Mouse (Mus musculus): ENCODE measurements around the gene Adamtsl4.

Adamtsl4 gene

GRCm38 (mm10) chr3:95687524-95688421 is at the start of gene Adamtsl4:
TSS of gene Adamtsl4 (minus strand) at chr3:95687917.
- peak in 1 of 2 experiments; percentile 82 for DNase-seq (ENCODE audit: low spot score in 2 of 2)

DNA sequence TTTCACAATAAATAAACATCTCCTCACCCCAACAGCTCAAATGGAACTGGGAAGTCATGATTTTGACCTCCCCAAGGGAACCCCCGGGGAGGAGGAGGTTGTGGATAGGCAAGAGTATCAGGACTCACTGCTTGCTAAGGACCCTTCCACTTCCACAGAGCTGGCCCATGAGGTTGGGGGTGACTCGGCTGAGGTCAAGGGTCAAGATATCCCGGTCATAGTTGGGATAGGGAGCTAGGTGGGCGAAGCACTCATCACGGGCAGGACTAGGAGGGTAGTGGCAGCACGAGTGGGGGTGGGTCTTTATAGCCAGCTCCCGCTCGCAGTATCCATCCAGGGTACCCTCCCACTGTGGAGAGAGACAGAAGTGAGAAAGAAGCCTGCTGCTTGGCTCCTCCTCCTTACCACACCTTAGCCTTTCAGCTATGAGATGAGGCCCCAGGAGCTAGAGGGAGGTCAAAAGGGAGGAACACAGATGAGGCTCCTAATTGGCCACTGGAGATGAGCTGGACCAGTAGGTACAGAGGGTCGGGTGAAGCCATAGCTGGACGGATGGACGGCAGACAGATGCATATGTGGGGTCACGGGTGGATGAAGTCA is 47.5 kb upstream of the Adamtsl4 start:
- no peak for DNase-seq (ENCODE audit: low spot score in 2 of 2)

DNA sequence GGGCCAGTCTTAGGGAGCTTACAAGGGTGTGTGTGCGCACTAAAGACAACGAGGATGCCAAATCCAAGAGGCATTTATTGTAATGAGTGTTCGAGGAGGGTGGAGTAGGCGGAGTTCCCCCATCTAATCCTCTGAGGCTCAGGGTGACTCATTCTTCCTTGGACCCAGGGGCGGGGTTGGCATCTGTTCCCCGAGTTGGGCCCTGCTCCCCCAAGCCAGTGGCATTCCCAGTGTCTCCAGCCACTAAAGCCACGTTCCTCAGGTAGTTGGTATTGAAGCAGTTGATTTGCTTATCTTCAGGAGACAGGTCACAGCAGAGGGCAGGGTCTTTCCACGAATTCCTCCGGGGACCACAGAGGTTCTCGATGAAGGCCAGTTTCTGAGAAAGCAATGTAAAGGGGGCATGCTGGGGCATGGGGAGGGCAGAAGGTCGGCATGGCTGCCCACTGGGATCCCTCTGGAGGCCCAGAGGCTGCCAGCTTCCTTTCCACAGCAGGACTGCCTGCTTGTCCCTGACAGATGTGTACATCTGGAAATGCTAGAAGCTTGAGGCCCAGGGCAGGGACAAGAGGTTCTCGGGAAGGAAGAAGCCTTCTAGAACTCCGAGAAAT is 46.5 kb upstream of the Adamtsl4 start:
- DNase-seq (ENCODE audit: low spot score in 2 of 2), result peak; percentile 39 to 70

DNA sequence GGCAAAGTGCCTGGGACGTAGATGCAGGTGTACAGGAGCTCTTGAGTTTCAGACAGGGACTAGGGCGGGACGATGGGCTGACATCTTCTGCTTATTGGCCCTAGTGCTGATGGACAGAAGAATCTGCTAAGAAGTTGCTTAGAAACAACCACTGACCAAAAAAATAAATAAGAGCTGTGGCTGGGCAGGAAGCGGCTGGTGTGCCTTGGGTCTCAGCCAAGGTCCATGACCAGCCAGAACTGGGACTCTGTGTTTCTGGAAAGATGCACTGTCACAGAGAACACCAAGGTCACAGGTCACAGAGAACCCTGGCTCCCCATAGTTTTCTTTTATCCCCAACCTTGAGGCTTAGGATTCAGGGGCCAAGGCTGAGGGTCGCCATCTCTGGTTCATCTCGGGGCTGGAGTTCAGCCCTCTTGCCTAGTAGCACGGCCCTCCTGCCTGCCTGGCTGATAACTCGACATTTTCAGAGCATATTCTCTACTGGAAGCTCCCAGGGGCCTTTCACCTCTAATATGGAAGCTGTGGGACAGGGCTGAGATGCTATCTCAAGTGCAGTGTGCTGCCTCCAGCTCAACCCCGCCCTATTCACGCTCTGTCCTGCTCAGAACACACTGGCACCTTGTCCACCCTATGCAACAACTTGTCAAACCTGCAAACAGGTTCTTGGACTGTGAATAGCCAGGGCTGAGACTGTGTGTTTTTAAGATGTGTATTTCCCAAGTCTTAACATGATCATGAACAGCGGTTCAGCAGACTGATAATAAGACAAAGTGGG is 45.2 kb upstream of the Adamtsl4 start:
- peak; percentile 66 to 69 for DNase-seq (ENCODE audit: low spot score in 2 of 2)

GRCm38 (mm10) chr3:95732297-95732696 is 44.6 kb upstream of the Adamtsl4 start:
- DNase-seq (ENCODE audit: low spot score in 2 of 2), result no peak

DNA sequence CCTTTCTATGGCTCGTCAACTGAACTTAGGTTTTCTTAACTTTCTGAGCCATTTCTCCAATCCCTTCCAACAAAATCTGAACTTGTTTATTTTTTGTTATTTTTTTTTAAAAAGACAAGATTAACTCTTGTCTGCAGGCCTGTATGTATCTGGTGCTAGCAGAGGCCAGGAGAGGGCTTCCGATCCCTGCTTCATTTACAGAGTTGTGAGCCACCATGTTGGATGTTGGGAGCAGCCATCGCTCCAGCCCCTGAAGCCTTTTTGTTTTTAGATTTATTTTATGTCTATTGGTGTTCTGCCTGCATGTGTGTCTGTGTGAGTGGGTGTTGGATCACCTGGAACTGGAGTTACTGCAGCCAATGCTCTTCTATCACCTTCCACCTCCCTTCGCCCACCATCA is 44.1 kb upstream of the Adamtsl4 start:
- DNase-seq (ENCODE audit: low spot score in 2 of 2), result no peak

DNA sequence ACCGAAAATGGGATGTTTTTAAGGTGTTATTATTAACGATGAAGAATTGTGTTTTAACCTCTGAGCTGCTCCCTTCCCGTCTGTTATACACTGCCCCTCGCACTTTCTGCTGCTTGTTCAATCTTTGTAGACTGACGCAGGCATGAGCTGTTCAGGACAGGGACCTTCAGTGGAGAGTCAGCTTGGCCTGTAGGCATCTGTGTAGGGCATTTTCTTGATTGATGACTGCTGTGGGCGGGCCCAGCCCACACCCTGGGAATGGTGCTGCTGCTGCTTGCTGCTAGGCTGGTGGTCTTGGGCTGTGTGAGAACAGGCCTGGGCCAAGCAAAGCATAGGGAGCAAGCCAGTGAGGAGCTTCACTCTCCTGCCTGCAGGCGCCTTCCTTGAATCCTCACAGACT is 42.7 kb upstream of the Adamtsl4 start:
- no peak for DNase-seq (ENCODE audit: low spot score in 2 of 2)

DNA sequence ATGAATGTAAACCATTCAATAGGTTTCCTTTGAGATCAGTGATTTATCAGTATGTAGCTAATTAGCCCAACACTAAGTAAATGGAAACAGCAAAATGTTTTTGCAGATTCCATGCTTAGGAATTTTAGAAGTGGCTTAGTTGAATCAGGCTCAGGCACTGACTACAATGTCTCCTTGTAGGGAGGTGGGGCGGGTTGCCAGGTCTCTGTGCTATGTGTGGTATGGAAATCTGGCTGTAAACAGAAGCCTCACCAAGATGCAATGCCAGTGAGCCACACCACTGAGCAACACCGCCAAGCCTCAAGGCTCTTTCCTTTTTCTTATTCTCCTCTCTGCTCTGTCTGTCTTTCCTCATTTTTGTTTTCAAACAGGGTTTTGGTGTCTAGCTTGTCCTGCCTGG is 41.2 kb upstream of the Adamtsl4 start:
- no peak for DNase-seq (ENCODE audit: low spot score in 2 of 2)

GRCm38 (mm10) chr3:95726696-95727358 is 39.1 kb upstream of the Adamtsl4 start:
- DNase-seq (ENCODE audit: low spot score in 2 of 2), result no peak

- DNase-seq (ENCODE audit: low spot score in 2 of 2), result no peak
Observed at GRCm38 (mm10) chr3:95725863-95726262, 38.1 kb upstream of the Adamtsl4 start.

GRCm38 (mm10) chr3:95722386-95722785 is 34.7 kb upstream of the Adamtsl4 start:
- DNase-seq (ENCODE audit: low spot score in 2 of 2), result no peak

- DNase-seq (ENCODE audit: low spot score in 2 of 2), result no peak
Observed at GRCm38 (mm10) chr3:95718153-95718552, 30.4 kb upstream of the Adamtsl4 start.

- no peak for DNase-seq (ENCODE audit: low spot score in 2 of 2)
Observed at GRCm38 (mm10) chr3:95716075-95716474, 28.4 kb upstream of the Adamtsl4 start.

- DNase-seq (ENCODE audit: low spot score in 2 of 2), result no peak
Observed at GRCm38 (mm10) chr3:95709967-95710366, 22.2 kb upstream of the Adamtsl4 start.

DNA sequence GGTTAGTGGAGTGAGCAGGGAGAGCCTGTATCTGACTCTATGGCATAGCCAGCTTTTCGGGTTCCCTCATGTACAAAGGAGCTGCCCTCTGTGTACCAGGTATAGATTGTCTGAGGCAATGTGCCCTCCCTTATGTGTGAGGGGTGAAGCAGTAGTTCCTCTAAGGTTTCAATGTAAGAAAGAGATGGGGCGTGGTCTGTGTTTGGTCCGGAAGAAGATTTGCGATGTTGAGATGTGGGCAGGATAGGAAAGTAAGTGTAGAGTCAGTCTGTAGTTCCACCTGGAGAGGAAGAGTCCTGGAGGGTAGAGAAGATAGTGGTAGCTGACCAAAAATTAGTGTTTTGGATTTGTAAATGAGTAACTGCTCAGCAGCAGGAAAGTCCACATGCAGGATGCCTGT is 21.3 kb upstream of the Adamtsl4 start:
- no peak for DNase-seq (ENCODE audit: low spot score in 2 of 2)

DNA sequence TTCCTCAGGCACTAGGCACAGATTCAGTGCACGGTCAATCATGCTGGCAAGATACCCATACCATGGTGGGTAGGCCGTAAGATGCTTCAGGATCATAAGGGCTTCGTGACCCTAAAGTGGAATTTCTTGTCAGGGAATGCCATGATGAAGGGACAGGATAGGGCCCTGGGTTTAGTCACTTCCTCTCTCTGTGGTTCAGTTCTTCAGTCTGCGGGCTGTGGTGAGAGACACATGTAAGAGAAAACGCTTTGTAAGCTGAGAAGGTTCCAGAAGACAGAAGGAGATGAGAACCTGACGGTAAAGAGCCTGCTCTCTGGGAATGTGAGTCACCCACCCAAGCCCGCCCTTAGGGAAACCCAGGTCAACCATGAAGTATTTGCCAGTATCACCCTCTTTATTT is 19.8 kb upstream of the Adamtsl4 start:
- DNase-seq (ENCODE audit: low spot score in 2 of 2), result no peak

GRCm38 (mm10) chr3:95706273-95706672 is 18.6 kb upstream of the Adamtsl4 start:
- no peak for DNase-seq (ENCODE audit: low spot score in 2 of 2)

- no peak for DNase-seq (ENCODE audit: low spot score in 2 of 2)
Observed at GRCm38 (mm10) chr3:95704612-95705011, 16.9 kb upstream of the Adamtsl4 start.

- no peak for DNase-seq (ENCODE audit: low spot score in 2 of 2)
Observed at GRCm38 (mm10) chr3:95703276-95703675, 15.6 kb upstream of the Adamtsl4 start.

DNA sequence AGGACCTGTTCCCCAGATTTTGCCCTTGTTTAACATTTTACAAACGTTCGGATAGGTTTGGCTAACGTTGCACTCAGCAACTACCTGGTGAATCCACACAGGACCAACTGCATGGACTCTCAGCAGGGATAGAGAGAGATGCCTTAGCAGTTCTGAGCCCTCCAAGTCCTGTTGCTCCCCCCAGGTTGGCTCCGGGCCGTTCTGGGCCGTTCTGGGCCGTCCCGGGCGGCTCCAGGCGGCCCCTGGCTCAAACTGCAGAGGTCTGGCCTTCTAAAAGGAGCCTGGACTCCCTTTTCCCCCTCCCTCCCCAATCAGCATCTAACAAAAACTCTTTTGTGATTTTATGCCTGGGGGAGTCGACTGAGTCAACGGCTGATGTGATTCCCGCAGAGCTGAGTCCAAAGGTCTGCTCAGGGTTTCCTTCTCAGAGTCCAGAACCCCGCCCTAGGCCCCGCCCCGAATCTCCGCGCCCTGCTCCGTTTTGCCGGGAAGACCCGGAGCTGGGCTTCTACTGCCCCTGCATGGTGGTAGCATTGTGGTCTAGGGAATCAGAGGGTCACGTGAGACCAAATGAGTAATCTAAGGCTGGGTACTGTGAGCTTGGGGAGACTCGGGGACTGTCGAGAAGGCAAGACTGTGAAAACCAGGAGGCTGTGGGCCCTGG is 14.3 kb upstream of the Adamtsl4 start:
- DNase-seq (ENCODE audit: low spot score in 2 of 2), result peak; percentile 85 to 88

DNA sequence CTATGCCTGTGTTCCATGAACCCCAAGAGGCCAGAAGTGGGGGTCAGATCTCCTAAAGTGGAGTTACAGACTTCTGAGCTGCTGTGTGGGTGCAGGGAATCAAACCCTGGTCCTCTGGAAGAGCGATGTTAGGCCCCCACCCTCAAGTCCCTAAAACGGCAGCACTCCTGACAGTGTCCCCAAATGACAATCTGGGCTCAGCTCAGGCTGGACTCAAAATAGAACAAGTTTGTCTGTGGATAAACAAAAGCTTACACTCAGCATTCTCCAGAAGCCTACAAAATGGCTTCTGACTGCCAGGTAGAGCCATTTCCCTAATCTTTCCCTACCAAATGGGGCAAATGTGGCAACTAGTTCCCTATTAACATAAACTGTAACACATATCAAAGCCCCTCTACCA is 13.4 kb upstream of the Adamtsl4 start:
- DNase-seq (ENCODE audit: low spot score in 2 of 2), result no peak
